10 mouse cellular contexts compared by ENCODE assay signal in the genomic region with DNA sequence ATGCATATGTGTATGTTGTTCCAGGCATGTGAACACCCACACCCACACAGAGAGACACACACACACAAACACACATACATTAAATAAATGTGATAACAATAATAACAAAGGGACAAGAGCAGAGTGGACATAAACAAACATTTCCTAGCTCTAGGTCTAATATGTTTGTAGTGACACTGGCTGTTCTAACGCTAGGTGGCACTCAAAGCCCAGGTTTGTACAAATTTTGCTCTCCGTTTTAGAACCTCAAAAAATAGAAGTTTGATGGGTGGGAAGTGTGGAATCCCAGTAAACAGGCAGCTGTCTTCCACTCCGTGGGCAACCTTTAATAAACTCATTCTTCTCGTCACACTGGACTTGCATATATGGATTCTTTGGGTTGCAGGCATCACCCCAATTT. TPM values are rescaled to one million over a fixed set of nuclear protein-coding genes. Genes with fewer than 3 reads are reported as not detected.
DNase-seq lines count a peak whose midpoint lies in the region; ATAC-seq and TF ChIP-seq lines count a peak whose summit lies in the region.
"Had no signal": no experiment of that assay in that cellular context is flagged by ENCODE, and none has a peak within 500 bp of the region (broad histone marks: within the 10 kb centered on the region; RNA-seq: fewer than 3 reads in every experiment).

No protein-coding gene starts in this region.

- peak; percentile 58 for TF ChIP-seq CTCF in liver, embryonic 14.5 days (IDR thresholded peaks at IDR 0.05; ENCODE audit: low read depth)

- H3K4me1 ChIP-seq in liver, embryonic 14.5 days (replicated peaks; ENCODE audit: control insufficient read depth in 2 of 2, insufficient read depth in 2 of 2, low read length in 1 of 2) = no peaks in the 10 kb centered on the region
- H3K4me1 ChIP-seq: neural tube, embryonic 12.5 days had no signal

- H3K27ac ChIP-seq in liver, embryonic 14.5 days = no peak overlapping the region
- H3K27ac ChIP-seq: heart, embryonic 15.5 days; neural tube, embryonic 12.5 days had no signal

- H3K27me3 ChIP-seq in liver, embryonic 14.5 days (ENCODE audit: control insufficient read depth, insufficient read depth, low read length) = no peaks in the 10 kb centered on the region
- H3K27me3 ChIP-seq: heart, embryonic 15.5 days; neural tube, embryonic 12.5 days had no signal

- TF ChIP-seq EP300 in liver, embryonic 14.5 days (IDR thresholded peaks at IDR 0.05; ENCODE audit: low read depth) = no peak

- no peaks in the 10 kb centered on the region for H3K9me3 ChIP-seq in liver, embryonic 14.5 days (ENCODE audit: control insufficient read depth, low read length)
- H3K9me3 ChIP-seq: heart, embryonic 15.5 days; neural tube, embryonic 12.5 days had no signal

- H3K4me3 ChIP-seq in liver, embryonic 14.5 days (ENCODE audit: insufficient read depth in 1 of 2, low read depth in 2 of 2, low read length in 2 of 2) = no peak overlapping the region
- H3K4me3 ChIP-seq: heart, embryonic 15.5 days; neural tube, embryonic 12.5 days had no signal

- H3K9ac ChIP-seq in liver, embryonic 14.5 days (replicated peaks) = no peak overlapping the region
- H3K9ac ChIP-seq: heart, embryonic 15.5 days; neural tube, embryonic 12.5 days had no signal

- WGBS in liver, embryonic 14.5 days (ENCODE audit: insufficient replicate concordance) = 7% methylated on average over 4 of the region's 4 CpGs

- no peaks in the 10 kb centered on the region for H3K36me3 ChIP-seq in liver, embryonic 14.5 days (replicated peaks; ENCODE audit: control insufficient read depth, insufficient read depth, low read depth)
- H3K36me3 ChIP-seq: heart, embryonic 15.5 days; neural tube, embryonic 12.5 days had no signal

- peak; percentile 64 for DNase-seq in gastrocnemius, adult 18-20 months (ENCODE audit: low spot score)
- no peak for DNase-seq in gastrocnemius, postnatal 25 days
- DNase-seq in testis, postnatal 10 days (ENCODE audit: low spot score) = peak; percentile 80
- no peak for DNase-seq in testis, postnatal 14 days (ENCODE audit: low spot score)
- peak; percentile 39 for DNase-seq in cerebellum, adult 9-11 months
- peak; percentile 75 for DNase-seq in heart, postnatal 4 days
- DNase-seq in liver, embryonic 14.5 days (ENCODE audit: low read depth in 3 of 3, low spot score in 3 of 3) = peak in 1 of 3 experiments; percentile 18
- peak; percentile 30 for DNase-seq in right cerebral cortex, postnatal 25 days

- ATAC-seq in liver, embryonic 14.5 days (ENCODE audit: insufficient read depth) = no peak

- no peak overlapping the region for H3K4me2 ChIP-seq in liver, embryonic 14.5 days (ENCODE audit: low read depth)
- H3K4me2 ChIP-seq: heart, embryonic 15.5 days; neural tube, embryonic 12.5 days had no signal

RNA-seq across cellular contexts. Expression of gene Adgrf3, which starts 9.4 kb away (rescaled TPM):
- not detected for total RNA-seq in gastrocnemius, adult 18-20 months (2021)
- not detected for total RNA-seq in gastrocnemius, postnatal 25 days (2021)
- under 1 TPM; 0.21 to 0.45 TPM for total RNA-seq in heart, postnatal 4 days (2021)
- 0.01 and 0.02 TPM in 2 replicates for polyA plus RNA-seq in liver, embryonic 14.5 days (2012; rRNA removed)
- not detected in 2 replicates for polyA plus RNA-seq in liver, embryonic 14.5 days (2014; fragmentation: Nextera tagmentation; extraction: Ambion mirVana)
- polyA plus RNA-seq: neural tube, embryonic 12.5 days had no signal

RNA-seq across cellular contexts. Expression of gene Selenoi, which starts 17.5 kb away (rescaled TPM):
- 1 to 10 TPM; 8.3 to 9.1 TPM for total RNA-seq in gastrocnemius, adult 18-20 months (2021)
- 10 to 100 TPM; 10.3 to 13.0 TPM for total RNA-seq in gastrocnemius, postnatal 25 days (2021)
- 10 to 100 TPM; 22.8 to 24.9 TPM for total RNA-seq in heart, postnatal 4 days (2021)
- 13.3 and 13.5 TPM in 2 replicates for polyA plus RNA-seq in liver, embryonic 14.5 days (2012; rRNA removed)
- 12.5 and 14.8 TPM in 2 replicates for polyA plus RNA-seq in liver, embryonic 14.5 days (2014; fragmentation: Nextera tagmentation; extraction: Ambion mirVana)

RNA-seq across cellular contexts. Expression of gene Hadhb, which starts 59.8 kb away (rescaled TPM):
- total RNA-seq in gastrocnemius, adult 18-20 months (2021) = 100 to 1,000 TPM; 403 to 518 TPM
- total RNA-seq in gastrocnemius, postnatal 25 days (2021) = 100 to 1,000 TPM; 301 to 366 TPM
- 1,000 to 10,000 TPM; 1,045 to 1,083 TPM for total RNA-seq in heart, postnatal 4 days (2021)
- polyA plus RNA-seq in liver, embryonic 14.5 days (2012; rRNA removed) = 42.0 and 60.7 TPM in 2 replicates
- polyA plus RNA-seq in liver, embryonic 14.5 days (2014; fragmentation: Nextera tagmentation; extraction: Ambion mirVana) = 123 and 126 TPM in 2 replicates

RNA-seq across cellular contexts. Expression of gene Hadha, which starts 59.9 kb away (rescaled TPM):
- 100 to 1,000 TPM; 326 to 396 TPM for total RNA-seq in gastrocnemius, adult 18-20 months (2021)
- total RNA-seq in gastrocnemius, postnatal 25 days (2021) = 100 to 1,000 TPM; 270 to 342 TPM
- 1,000 to 10,000 TPM; 1,073 to 1,141 TPM for total RNA-seq in heart, postnatal 4 days (2021)
- 28.3 and 40.0 TPM in 2 replicates for polyA plus RNA-seq in liver, embryonic 14.5 days (2012; rRNA removed)
- polyA plus RNA-seq in liver, embryonic 14.5 days (2014; fragmentation: Nextera tagmentation; extraction: Ambion mirVana) = 73.9 and 84.9 TPM in 2 replicates

Comparison
In these comparisons a context has a peak if more than half of its experiments do, and no peak if none do; other contexts are left out.
1. DNase-seq: peak in gastrocnemius, adult 18-20 months (single experiment), testis, postnatal 10 days (single experiment), cerebellum, adult 9-11 months (single experiment), heart, postnatal 4 days (single experiment) and right cerebral cortex, postnatal 25 days (single experiment); none in gastrocnemius, postnatal 25 days (single experiment) and testis, postnatal 14 days (single experiment).